Comparison of ENCODE assay signal across 8 mouse cellular contexts in the genomic region with DNA sequence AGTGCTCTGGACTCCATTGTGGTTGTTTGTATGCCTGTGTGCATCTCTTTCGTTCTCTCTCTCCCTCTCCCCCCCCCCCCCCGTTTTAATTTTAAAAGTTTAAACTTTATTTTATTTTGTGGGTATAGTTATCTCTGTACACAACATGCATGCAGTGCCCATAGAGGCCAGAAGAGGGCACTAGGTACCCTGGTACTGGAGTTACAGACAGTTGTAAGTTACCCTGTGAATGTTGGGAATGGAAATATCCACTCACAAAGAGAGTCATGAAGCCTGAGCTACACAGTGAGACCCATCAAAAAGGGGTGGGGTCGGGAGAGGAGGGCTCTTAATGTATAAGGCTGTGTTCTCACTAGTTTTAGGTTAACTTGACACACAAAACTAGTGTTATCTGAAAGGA. TPM values are rescaled to one million over a fixed set of nuclear protein-coding genes. Genes with fewer than 3 reads are reported as not detected.
DNase-seq lines count a peak whose midpoint lies in the region; ATAC-seq and TF ChIP-seq lines count a peak whose summit lies in the region.

No protein-coding gene starts in this region.

- ATAC-seq in CD4-positive, CD25-positive, alpha-beta regulatory T cell, adult 4 months = peak; percentile 74
- ATAC-seq in forebrain, embryonic 16.5 days = 0 out of 2 replicates have a peak, but pooled peaks have one; percentile 22
- peak; percentile 38; the same call in 1 of the 2 replicates for ATAC-seq in lung, postnatal 0 days

- H3K27me3 ChIP-seq in forebrain, embryonic 16.5 days (replicated peaks; ENCODE audit: control insufficient read depth, insufficient read depth, low read length) = no peaks in the 10 kb centered on the region
- H3K27me3 ChIP-seq in lung, postnatal 0 days (replicated peaks; ENCODE audit: insufficient read depth, low read length) = no peaks in the 10 kb centered on the region

- no peaks in the 10 kb centered on the region for H3K9me3 ChIP-seq in forebrain, embryonic 16.5 days (ENCODE audit: control insufficient read depth, low read length)
- no peaks in the 10 kb centered on the region for H3K9me3 ChIP-seq in lung, postnatal 0 days (ENCODE audit: low read length)

- no peak overlapping the region for H3K4me3 ChIP-seq in gastrocnemius, adult 2 months
- no peak overlapping the region for H3K4me3 ChIP-seq in forebrain, embryonic 16.5 days (replicated peaks; ENCODE audit: low read length)
- H3K4me3 ChIP-seq in lung, postnatal 0 days (ENCODE audit: low read depth, low read length) = no peak overlapping the region

- no peak for TF ChIP-seq EP300 in lung, postnatal 0 days (IDR thresholded peaks at IDR 0.05)

- 32% methylated on average over 3 of the region's 3 CpGs for WGBS in forebrain, embryonic 16.5 days
- WGBS in lung, postnatal 0 days = 16% methylated on average over 3 of the region's 3 CpGs

- no peak overlapping the region for H3K4me2 ChIP-seq in forebrain, embryonic 16.5 days (ENCODE audit: low read length)
- H3K4me2 ChIP-seq in lung, postnatal 0 days (replicated peaks; ENCODE audit: low read depth, low read length) = no peak overlapping the region

- peaks cover 6% of the 10 kb centered on the region for H3K4me1 ChIP-seq in forebrain, embryonic 16.5 days (replicated peaks; ENCODE audit: control insufficient read depth, insufficient read depth, low read length)
- H3K4me1 ChIP-seq in lung, postnatal 0 days (ENCODE audit: insufficient read depth, low read depth, low read length) = no peaks in the 10 kb centered on the region

- H3K36me3 ChIP-seq in forebrain, embryonic 16.5 days (ENCODE audit: control insufficient read depth, insufficient read depth) = no peaks in the 10 kb centered on the region
- H3K36me3 ChIP-seq in lung, postnatal 0 days (ENCODE audit: insufficient read depth, low read length) = no peaks in the 10 kb centered on the region

- no peak overlapping the region for H3K9ac ChIP-seq in forebrain, embryonic 16.5 days (replicated peaks; ENCODE audit: low read depth, low read length)
- H3K9ac ChIP-seq in lung, postnatal 0 days (replicated peaks; ENCODE audit: low read depth) = no peak overlapping the region

- intact Hi-C loops in gastrocnemius, adult 2 months (cut with DNase I) = no loop called here

- no peak overlapping the region for H3K27ac ChIP-seq in gastrocnemius, adult 2 months
- H3K27ac ChIP-seq in forebrain, embryonic 16.5 days (ENCODE audit: low read length) = no peak overlapping the region
- no peak overlapping the region for H3K27ac ChIP-seq in lung, postnatal 0 days (ENCODE audit: low read length)

- peak; percentile 60 for TF ChIP-seq CTCF in gastrocnemius, adult 2 months (IDR thresholded peaks at IDR 0.05)
- peak; percentile 71 for TF ChIP-seq CTCF in lung, postnatal 0 days (IDR thresholded peaks at IDR 0.05)

- peak; percentile 59 for DNase-seq in gastrocnemius, adult 2 months
- no peak for DNase-seq in gastrocnemius, postnatal 25 days
- DNase-seq in c-Kit-negative CD71-positive TER-119-positive erythroid progenitor cells, embryonic 14.5 days (ENCODE audit: low read depth, low spot score) = peak; percentile 12
- peak; percentile 69 to 78 for DNase-seq in kidney, postnatal 25 days
- peak; percentile 62 for DNase-seq in lung, postnatal 0 days (ENCODE audit: low spot score)
- peak; percentile 19 to 54 for DNase-seq in spleen, postnatal 14 days (ENCODE audit: low spot score in 2 of 2)

RNA-seq across cellular contexts. Expression of a gene that starts 1.0 kb away (rescaled TPM):
- total RNA-seq in gastrocnemius, adult 2 months (2021) = 1 to 10 TPM; 1.1 to 1.6 TPM
- 1 to 10 TPM in 1 of 2 experiments, under 1 TPM in 1; 0.90 to 2.1 TPM for total RNA-seq in gastrocnemius, postnatal 25 days (2021)
- not detected for polyA plus RNA-seq in CD4-positive, CD25-positive, alpha-beta regulatory T cell, adult 4 months (2017; shearing (Covaris generic))
- polyA plus RNA-seq in forebrain, embryonic 16.5 days (2015; fragmentation: Nextera tagmentation; extraction: Ambion mirVana) = 6.6 and 8.8 TPM in 2 replicates
- polyA plus RNA-seq in lung, postnatal 0 days (2015; fragmentation: Nextera tagmentation; extraction: Ambion mirVana) = 4.0 and 4.9 TPM in 2 replicates

Comparison
In these comparisons a context has a peak if more than half of its experiments do, and no peak if none do; other contexts are left out.
1. ATAC-seq: peak in every context shown above with its lines; median percentile 74 in CD4-positive, CD25-positive, alpha-beta regulatory T cell, adult 4 months; 38 in lung, postnatal 0 days; 22 in forebrain, embryonic 16.5 days.